Mouse (Mus musculus) cerebellum, adult 2 months (tissue): ENCODE data around the gene Slc13a3.

Experiments
- CTCF ChIP-seq: fragments of 200-500 bp; IDR thresholded peaks from 2 replicates; pipeline ENCODE4 v1.5.1; 2011; ENCODE audit warnings: low read depth, mild to moderate bottlenecking, control low read depth, low read length, moderate library complexity, borderline replicate concordance; ENCODE audit not compliant: insufficient read depth
- POLR2A ChIP-seq: fragments of 200-500 bp; IDR thresholded peaks from 2 replicates; pipeline ENCODE4 v1.6.1; 2011; ENCODE audit warnings: low read length, control low read depth, borderline replicate concordance; ENCODE audit not compliant: insufficient read depth

DNA sequence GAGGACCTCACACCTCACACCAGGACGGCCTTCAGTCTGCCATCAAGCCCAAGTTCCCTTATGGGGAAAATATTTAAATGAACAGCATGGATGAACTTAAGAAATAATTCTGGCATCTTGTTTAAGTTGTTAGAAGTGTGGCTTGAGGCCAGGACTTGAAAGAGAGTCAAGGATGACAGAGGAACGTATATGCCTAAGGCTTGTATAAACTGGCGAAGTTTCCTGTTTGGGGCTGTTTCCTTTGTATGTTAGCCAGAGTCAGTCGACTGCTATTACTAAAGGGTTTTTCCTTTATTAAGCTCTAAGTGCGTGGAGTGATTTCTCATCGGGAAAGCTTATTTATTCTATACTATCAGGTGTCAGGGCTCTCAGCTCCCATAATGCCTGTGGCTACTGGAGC is 25.8 kb upstream of the Slc13a3 start:
- TF ChIP-seq POLR2A: no peak
- TF ChIP-seq CTCF: no peak
